Mouse (Mus musculus): Measurements from ENCODE around the gene Prkar1b.

DNA sequence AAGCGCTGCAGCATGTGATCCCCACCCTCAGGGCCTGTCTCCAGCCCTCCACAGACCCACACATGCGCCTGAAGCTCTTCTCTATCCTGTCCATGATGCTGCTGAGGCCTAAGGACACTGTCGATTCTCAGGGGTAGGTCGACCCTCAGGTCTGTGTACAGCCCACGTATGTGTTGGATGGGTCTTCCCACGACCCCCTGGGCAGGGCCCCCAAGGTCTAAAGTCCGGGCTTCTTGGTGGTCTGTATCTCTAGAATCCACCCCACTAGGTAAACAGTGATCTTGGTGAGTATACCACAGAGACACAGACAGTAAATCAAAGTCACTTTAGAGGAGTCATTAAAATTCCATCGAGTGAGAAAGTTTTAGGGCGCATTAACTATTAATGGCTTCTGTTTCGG lies 24.3 kb upstream of the Prkar1b start:
- TF ChIP-seq CTCF (IDR thresholded peaks at IDR 0.05; ENCODE audit: borderline replicate concordance, control insufficient read depth, extremely low read depth, insufficient read depth, low read length, poor library complexity) (no peak), POLR2A (IDR thresholded peaks at IDR 0.05; ENCODE audit: control insufficient read depth, extremely low read depth, insufficient read depth, low read length, poor library complexity) (no peak)

All from thymus, adult 2 months (tissue).